Mouse (Mus musculus): ENCODE measurements around the gene Tspo2. TPM values are rescaled to one million over a fixed set of nuclear protein-coding genes. Genes with fewer than 3 reads are reported as not detected.

Tspo2 gene
- polyA plus RNA-seq (2012; rRNA removed): 159 and 194 TPM in 2 replicates

DNA sequence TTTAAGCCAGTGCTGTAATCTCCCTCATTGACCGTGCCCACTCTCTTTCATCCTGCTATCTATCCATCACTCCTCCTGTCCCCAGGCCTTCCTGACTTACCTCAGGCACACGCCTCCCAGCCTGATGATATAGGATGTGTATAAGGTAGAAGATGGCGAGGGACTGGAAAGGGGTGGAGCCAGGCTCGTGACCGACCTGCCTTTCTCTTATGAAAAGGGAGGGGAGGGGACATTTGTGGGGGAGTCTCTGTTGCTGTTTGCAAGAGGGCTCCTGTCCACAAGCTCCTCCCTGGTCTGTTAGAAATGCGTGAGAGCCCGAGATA is at the start of gene Tspo2:
Gene Tspo2, minus strand, starts transcription at position 170 of the 323 bp plus-strand sequence.

GRCm38 (mm10) chr17:48454688-48455087 is 3.4 kb upstream of the Tspo2 start, which contains the start of gene Unc5cl:
Gene Unc5cl, plus strand, starts transcription at chr17:48454901.

DNA sequence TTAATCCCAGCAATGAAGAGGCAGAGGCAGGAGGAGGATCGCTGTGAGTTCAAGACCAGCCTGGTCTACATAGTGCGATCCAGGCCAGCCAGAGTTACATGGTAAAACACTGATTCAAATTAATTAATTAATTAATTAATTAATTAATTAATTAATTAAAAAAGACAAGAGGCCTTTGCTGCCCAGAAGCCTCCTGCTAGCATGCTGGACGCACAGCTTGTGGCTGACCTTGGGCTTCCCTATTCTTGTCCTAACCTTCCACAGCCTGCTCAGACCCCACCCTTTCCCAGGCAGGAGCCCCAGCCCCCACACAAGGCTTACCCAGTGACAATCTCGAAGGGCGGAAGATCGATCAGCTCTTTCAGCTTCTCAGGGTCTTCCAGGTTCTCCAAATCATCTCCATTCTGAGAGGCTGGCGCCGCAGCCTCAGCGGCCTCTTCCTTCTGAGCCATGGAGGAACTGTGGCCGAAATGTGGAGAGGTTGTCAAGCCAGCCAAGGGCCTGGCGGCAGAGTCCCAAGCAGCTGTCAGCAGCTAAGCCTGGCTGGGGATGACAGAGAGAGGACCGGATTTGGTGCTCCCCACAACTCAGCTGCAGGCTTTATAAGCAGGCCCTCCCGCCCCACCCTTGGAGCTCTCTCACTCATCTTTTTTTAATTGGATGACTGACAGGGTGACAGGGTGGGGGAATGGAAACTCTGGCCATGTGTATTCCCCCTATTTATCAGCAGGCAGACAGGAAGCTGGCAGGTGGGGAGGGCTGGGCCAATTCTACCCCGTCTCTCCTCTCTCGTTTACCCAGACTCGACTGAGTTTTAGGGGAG is 19.0 kb downstream of the Tspo2 start, which contains the start of gene Apobec2:
Gene Apobec2, minus strand, starts transcription at position 773 of the 823 bp plus-strand sequence.

DNA sequence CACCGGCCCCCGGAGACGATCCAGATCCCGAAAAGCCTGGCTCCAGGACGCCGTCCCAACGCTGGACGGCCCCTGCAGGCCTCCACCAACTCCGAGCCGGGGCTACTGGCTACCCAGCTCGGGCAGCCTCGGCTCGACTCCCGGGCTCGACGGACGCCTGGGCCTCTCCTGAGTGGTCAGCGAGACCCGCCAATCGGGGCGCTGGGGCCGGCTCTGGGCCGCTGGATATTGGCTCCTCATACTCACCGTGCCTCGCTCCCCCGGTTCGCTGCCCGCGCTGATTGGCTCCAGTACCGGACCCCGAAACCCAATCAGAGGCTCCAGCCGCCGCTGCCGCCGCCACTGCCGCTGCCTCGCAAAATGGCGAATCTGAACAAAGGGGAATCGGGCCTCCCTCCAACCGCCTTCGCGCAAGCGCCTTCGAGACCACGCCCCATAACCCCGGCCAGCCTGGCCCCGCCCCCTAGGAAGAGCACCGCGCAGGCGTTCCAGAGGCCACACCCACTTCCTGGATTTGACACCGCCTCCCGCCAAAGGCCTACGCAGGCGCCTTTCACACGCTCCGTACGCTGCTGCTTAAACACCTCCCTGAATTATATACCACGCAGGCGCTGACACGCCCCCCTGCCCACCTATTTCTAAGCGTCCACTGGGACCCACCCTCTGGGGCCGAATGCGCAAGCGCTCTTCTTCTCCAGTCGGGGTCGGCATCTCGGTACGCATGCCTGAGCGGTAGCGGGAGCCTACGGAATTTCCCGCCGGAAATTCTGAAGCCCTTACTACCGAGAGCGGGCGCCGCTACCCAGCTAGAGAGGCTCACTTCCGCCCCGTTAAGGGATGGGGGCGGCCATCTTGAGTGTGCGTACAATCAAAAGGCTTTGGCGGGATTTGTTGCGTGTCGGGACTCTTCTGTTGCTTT is 41.7 kb downstream of the Tspo2 start, which contains the start of the genes Nfya and Oard1:
Gene Nfya, minus strand, starts transcription at position 527 of the 919 bp plus-strand sequence.
Gene Oard1, plus strand, starts transcription at position 635 of the 919 bp plus-strand sequence.

Other genes starting within 250 kb of the Tspo2 start
- 0.40 and 0.50 TPM in 2 replicates for gene Trem1, start 218.8 kb downstream of the Tspo2 start, polyA plus RNA-seq (2012; rRNA removed)
- gene Trem3, start 203.7 kb downstream of the Tspo2 start, polyA plus RNA-seq (2012; rRNA removed): 1.5 and 2.4 TPM in 2 replicates
- 3.8 and 5.1 TPM in 2 replicates for gene Treml4, start 187.2 kb downstream of the Tspo2 start, polyA plus RNA-seq (2012; rRNA removed)
- gene Treml2, start 152.0 kb downstream of the Tspo2 start, polyA plus RNA-seq (2012; rRNA removed): 10.0 and 11.8 TPM in 2 replicates
- gene B430306N03Rik, start 135.4 kb downstream of the Tspo2 start, polyA plus RNA-seq (2012; rRNA removed): 1.7 and 2.1 TPM in 2 replicates
- gene Trem2, start 105.1 kb downstream of the Tspo2 start, polyA plus RNA-seq (2012; rRNA removed): 2.4 and 3.3 TPM in 2 replicates
- 16.0 and 16.5 TPM in 2 replicates for gene Treml1, start 91.6 kb downstream of the Tspo2 start, polyA plus RNA-seq (2012; rRNA removed)
- 29.1 and 32.4 TPM in 2 replicates for gene Nfya, start 41.6 kb downstream of the Tspo2 start, polyA plus RNA-seq (2012; rRNA removed)
- gene Oard1, start 41.5 kb downstream of the Tspo2 start, polyA plus RNA-seq (2012; rRNA removed): 30.8 and 34.0 TPM in 2 replicates
- 0.22 and 1.00 TPM in 2 replicates for gene Apobec2, start 18.6 kb downstream of the Tspo2 start, polyA plus RNA-seq (2012; rRNA removed)
- 3.9 and 4.6 TPM in 2 replicates for gene Unc5cl, start 3.4 kb upstream of the Tspo2 start, polyA plus RNA-seq (2012; rRNA removed)

All from liver, embryonic 14 days (tissue).